In the genomic region with DNA sequence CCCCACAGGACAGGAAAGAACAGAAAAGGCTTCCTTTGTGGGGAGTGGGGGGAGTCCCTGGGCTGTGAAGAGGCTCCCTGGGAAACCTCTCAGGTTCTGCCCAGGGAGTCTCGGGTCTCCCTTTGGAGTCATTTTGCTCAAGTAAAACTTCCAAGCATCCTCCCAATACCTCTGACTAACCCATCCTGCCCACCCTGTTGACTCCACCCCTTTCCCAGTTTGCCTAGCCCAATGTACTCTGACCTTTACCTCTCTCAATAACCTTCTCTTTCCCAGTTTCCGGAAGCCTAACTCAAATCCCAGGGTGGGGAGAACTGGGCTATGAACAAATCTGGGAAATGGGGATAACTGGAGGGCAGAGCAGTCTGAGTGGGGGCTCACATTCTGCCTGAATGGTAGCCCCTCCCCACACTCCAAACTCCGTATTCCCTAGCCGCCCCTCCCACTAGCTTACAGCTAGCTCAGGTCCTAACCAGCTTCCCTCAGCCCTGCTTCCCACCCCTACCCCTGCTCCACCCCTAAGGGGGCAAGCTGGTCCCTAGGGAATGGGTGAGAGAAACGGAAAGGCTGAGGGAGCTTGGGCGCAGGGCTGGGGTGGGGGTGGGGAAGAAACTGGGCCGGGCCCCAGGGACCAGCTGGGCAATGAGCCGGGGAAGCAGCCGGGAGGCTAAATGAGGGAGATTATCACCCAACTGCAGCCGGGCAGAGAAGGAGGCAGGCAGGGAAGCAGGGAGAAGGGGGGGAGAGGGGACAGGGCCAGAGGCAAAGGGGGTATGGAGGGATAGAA, we compare ENCODE assay signal across 8 mouse cellular contexts. TPM values are rescaled to one million over a fixed set of nuclear protein-coding genes. Genes with fewer than 3 reads are reported as not detected.
DNase-seq lines count a peak whose midpoint lies in the region; ATAC-seq lines count a peak whose summit lies in the region.

No protein-coding gene starts in this region.

- H3K4me2 ChIP-seq in hindbrain, embryonic 16.5 days (ENCODE audit: low read length) = peak overlapping the region; percentile 32
- H3K4me2 ChIP-seq in midbrain, embryonic 15.5 days = peak overlapping the region; percentile 34

- peaks cover 85% of the 10 kb centered on the region for H3K4me1 ChIP-seq in hindbrain, embryonic 16.5 days (ENCODE audit: control insufficient read depth, insufficient read depth, low read depth, low read length)
- H3K4me1 ChIP-seq in midbrain, embryonic 15.5 days = peaks cover 89% of the 10 kb centered on the region

- peaks cover 4% of the 10 kb centered on the region for H3K27me3 ChIP-seq in hindbrain, embryonic 16.5 days (replicated peaks; ENCODE audit: control insufficient read depth, insufficient read depth, low read length)
- H3K27me3 ChIP-seq in midbrain, embryonic 15.5 days (replicated peaks) = peaks cover 15% of the 10 kb centered on the region

- ATAC-seq in frontal cortex, adult (ENCODE audit: low TSS enrichment) = peak; percentile 25; the same call in 1 of the 2 replicates
- ATAC-seq in hindbrain, embryonic 16.5 days = no peak
- no peak for ATAC-seq in midbrain, embryonic 15.5 days (replicated peaks)

- no peaks in the 10 kb centered on the region for H3K36me3 ChIP-seq in hindbrain, embryonic 16.5 days (ENCODE audit: control insufficient read depth, insufficient read depth, low read length)
- H3K36me3 ChIP-seq in midbrain, embryonic 15.5 days (replicated peaks) = no peaks in the 10 kb centered on the region

- H3K4me3 ChIP-seq in hindbrain, embryonic 16.5 days (ENCODE audit: low read length) = no peak overlapping the region
- peak overlapping the region; percentile 7 for H3K4me3 ChIP-seq in midbrain, embryonic 15.5 days

- WGBS in hindbrain, embryonic 16.5 days = 7% methylated on average over 10 of the region's 10 CpGs
- 4% methylated on average over 10 of the region's 10 CpGs for WGBS in midbrain, embryonic 15.5 days

- no peak for DNase-seq in frontal cortex, postnatal 36 days (ENCODE audit: low spot score in 2 of 2)
- peak; percentile 45 for DNase-seq in brain, adult 2 months (ENCODE audit: low read depth, low spot score)
- DNase-seq in urinary bladder, postnatal 4 days (ENCODE audit: low spot score in 2 of 2) = no peak
- DNase-seq in spleen, adult 18-20 months = no peak
- no peak for DNase-seq in gastrocnemius, postnatal 25 days

- H3K9ac ChIP-seq in hindbrain, embryonic 16.5 days (ENCODE audit: low read depth, low read length) = peak overlapping the region; percentile 49
- H3K9ac ChIP-seq in midbrain, embryonic 15.5 days = 0 out of 2 replicates have a peak overlapping the region, but pooled peaks have one; percentile 7

- H3K27ac ChIP-seq in hindbrain, embryonic 16.5 days (ENCODE audit: low read depth, low read length) = no peak overlapping the region
- H3K27ac ChIP-seq in midbrain, embryonic 15.5 days = peak overlapping the region; percentile 82

- no peaks in the 10 kb centered on the region for H3K9me3 ChIP-seq in hindbrain, embryonic 16.5 days (ENCODE audit: control insufficient read depth, low read length)
- H3K9me3 ChIP-seq in midbrain, embryonic 15.5 days = no peaks in the 10 kb centered on the region

RNA-seq across cellular contexts. Expression of a gene that starts 2.8 kb away (rescaled TPM):
- 20.3 and 21.6 TPM in 2 replicates for polyA plus RNA-seq in hindbrain, embryonic 16.5 days (2015; fragmentation: Nextera tagmentation; extraction: Ambion mirVana)
- polyA plus RNA-seq in midbrain, embryonic 15.5 days (2015; fragmentation: Nextera tagmentation; extraction: Ambion mirVana) = 64.4 and 73.2 TPM in 2 replicates
- total RNA-seq in gastrocnemius, postnatal 25 days (2021) = not detected

RNA-seq across cellular contexts. Expression of a gene that starts 11.7 kb away (rescaled TPM):
- 77.8 and 78.4 TPM in 2 replicates for polyA plus RNA-seq in hindbrain, embryonic 16.5 days (2015; fragmentation: Nextera tagmentation; extraction: Ambion mirVana)
- polyA plus RNA-seq in midbrain, embryonic 15.5 days (2015; fragmentation: Nextera tagmentation; extraction: Ambion mirVana) = 86.1 and 98.7 TPM in 2 replicates
- 10 to 100 TPM; 32.0 to 37.2 TPM for total RNA-seq in gastrocnemius, postnatal 25 days (2021)

RNA-seq across cellular contexts. Expression of a gene that starts 31.6 kb away (rescaled TPM):
- polyA plus RNA-seq in hindbrain, embryonic 16.5 days (2015; fragmentation: Nextera tagmentation; extraction: Ambion mirVana) = 42.1 and 46.4 TPM in 2 replicates
- 42.3 and 45.8 TPM in 2 replicates for polyA plus RNA-seq in midbrain, embryonic 15.5 days (2015; fragmentation: Nextera tagmentation; extraction: Ambion mirVana)
- total RNA-seq in gastrocnemius, postnatal 25 days (2021) = 1 to 10 TPM; 5.5 to 7.9 TPM

RNA-seq across cellular contexts. Expression of a gene that starts 31.9 kb away (rescaled TPM):
- 50.5 and 52.5 TPM in 2 replicates for polyA plus RNA-seq in hindbrain, embryonic 16.5 days (2015; fragmentation: Nextera tagmentation; extraction: Ambion mirVana)
- 59.2 and 60.0 TPM in 2 replicates for polyA plus RNA-seq in midbrain, embryonic 15.5 days (2015; fragmentation: Nextera tagmentation; extraction: Ambion mirVana)
- total RNA-seq in gastrocnemius, postnatal 25 days (2021) = under 1 TPM; 0.36 to 0.43 TPM

RNA-seq across cellular contexts. Expression of a gene that starts 58.8 kb away (rescaled TPM):
- polyA plus RNA-seq in hindbrain, embryonic 16.5 days (2015; fragmentation: Nextera tagmentation; extraction: Ambion mirVana) = 25.4 and 26.1 TPM in 2 replicates
- polyA plus RNA-seq in midbrain, embryonic 15.5 days (2015; fragmentation: Nextera tagmentation; extraction: Ambion mirVana) = 29.3 and 31.9 TPM in 2 replicates
- 10 to 100 TPM; 37.7 to 52.8 TPM for total RNA-seq in gastrocnemius, postnatal 25 days (2021)
